Mouse (Mus musculus) heart, adult 9 months (tissue): ENCODE data around the gene Hoxb13.

Experiments used
- DNase-seq, 2 experiments: peaks; one replicate each; pipeline ENCODE4 v3.0.0; 2022; ENCODE audit warnings: low spot score in 2 of 2

Gene Hoxb13

DNA sequence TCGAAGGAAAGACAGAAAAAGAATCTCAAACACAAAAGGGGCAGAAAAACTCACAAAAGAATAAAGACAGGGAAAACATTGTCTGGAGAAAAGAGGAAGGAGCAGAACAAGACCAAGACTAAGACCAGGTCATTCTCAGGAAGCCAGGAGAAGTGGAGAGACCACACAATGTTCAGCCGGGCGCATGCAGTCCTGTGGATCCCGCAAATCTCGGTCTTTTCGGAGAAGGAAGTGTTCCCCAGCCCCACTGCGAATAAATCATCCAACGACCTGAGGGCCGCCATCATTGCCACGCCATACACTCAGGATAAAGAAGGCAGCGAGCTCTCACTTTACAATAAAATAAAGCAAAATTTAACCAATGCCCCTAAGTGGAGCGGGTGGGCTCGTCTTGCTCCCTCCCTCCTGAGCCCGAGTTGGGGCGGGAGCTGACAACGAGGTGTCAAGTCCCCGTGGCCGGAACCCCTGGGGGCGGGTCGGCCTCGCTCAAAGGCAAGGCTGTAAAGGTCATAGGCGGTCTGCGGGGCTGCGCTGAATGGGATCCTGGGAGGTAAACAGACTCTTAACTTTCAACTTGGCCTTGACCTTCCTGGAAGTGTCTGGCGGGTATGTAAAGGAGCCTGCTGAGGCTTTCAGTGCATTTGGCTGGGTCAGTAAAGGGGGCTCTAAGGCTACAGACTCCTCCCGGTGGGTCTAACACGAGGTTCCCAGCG, 4.2 kb upstream of the Hoxb13 start:
- DNase-seq = no peak

DNA sequence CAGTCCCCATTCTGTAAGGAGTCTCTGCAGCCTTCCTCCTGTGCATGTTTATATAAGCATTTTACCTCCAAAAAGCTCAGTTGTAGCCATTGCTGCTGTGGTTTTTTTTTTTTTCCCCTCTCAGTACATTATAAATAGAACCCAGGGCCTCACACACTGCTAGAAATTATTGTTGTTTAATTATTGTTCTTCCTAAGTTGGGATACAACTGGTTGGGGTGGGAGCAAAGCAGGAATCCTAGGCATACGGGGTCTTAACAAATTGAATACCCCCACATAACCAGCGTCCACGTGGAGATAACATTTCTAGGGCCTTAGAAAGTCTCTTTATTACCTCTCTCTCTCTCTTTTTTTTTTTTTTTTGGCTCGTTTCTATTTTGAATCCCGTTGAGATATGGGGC, 3.0 kb upstream of the Hoxb13 start:
- DNase-seq = no peak

DNA sequence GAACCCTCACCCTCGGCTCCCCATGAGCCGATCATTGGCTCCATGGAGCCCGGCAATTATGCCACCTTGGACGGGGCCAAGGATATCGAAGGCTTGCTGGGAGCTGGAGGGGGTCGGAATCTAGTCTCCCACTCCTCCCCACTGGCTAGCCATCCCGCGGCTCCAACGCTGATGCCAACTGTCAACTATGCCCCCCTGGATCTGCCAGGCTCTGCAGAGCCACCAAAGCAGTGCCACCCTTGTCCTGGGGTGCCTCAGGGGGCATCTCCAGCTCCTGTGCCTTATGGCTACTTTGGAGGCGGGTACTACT, 240 bp downstream of the Hoxb13 start:
- DNase-seq = no peak

DNA sequence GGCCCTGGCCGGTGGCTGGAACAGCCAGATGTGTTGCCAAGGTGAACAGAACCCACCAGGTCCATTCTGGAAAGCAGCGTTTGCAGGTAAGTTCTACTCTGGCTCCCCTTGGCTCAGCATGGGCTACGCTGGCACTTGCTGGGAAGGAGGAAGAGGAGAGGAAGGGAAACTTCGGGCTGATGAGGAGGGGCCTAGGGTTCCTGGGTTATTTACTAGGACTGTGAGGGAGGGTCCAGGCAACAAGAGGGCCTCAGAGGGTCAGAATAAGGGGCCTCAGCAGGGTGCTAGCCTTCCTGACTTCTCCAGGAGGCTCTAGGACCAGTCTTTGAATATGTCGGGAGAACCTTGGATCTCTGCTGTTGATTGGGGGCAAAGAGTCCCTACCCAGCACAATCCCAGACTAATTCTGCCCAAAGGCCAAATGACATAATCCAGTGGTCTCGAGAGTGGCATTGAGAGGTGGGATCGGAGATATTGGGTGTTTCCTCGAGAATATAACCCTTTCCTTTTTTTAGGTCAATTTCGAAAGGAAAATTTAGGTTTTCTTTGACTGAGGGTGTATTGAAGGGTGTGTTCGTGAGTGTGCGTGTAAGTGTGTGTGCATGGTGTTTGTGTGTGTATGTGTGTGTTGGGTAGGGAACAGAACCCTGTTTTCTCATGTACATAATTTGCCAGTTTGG, 985 bp downstream of the Hoxb13 start:
- no peak for DNase-seq

DNA sequence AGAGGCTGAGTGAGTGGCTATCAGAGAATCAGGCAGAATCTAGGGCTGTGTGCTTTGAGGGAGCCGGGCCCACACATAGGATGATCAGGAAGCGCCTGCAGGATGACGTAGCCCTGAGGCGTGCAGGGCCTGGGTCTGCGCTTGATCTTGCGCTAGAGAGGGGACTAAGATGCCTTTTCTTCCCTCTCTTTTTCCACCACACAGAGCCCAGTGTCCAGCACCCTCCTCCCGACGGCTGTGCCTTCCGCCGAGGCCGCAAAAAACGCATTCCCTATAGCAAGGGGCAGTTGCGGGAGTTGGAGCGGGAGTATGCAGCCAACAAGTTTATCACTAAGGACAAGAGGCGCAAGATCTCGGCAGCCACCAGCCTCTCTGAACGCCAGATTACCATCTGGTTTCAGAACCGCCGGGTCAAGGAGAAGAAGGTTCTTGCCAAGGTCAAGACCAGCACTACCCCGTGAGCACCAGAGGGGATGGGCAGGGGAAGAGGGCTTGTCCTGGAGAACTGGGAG, 1.7 kb downstream of the Hoxb13 start:
- no peak for DNase-seq

DNA sequence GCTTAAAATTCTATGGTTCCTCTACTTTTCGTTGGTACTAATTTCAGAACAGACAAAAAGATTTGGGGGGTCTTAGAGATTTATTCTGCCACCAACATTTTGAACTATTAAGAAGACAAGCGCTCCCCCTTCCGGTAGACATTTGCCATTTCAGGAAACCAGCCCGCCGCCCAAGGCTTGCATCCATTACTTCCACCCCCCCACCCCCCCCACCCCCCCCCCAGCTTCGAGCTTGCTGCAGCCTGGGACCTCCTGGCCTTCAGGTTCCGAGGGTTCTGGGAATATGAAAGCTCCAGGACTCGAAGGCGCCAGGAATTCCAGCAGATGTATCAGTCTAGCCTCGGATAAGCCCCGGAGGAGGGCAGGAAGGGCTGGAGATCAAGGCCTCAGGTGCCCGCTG, 4.5 kb downstream of the Hoxb13 start:
- no peak for DNase-seq

DNA sequence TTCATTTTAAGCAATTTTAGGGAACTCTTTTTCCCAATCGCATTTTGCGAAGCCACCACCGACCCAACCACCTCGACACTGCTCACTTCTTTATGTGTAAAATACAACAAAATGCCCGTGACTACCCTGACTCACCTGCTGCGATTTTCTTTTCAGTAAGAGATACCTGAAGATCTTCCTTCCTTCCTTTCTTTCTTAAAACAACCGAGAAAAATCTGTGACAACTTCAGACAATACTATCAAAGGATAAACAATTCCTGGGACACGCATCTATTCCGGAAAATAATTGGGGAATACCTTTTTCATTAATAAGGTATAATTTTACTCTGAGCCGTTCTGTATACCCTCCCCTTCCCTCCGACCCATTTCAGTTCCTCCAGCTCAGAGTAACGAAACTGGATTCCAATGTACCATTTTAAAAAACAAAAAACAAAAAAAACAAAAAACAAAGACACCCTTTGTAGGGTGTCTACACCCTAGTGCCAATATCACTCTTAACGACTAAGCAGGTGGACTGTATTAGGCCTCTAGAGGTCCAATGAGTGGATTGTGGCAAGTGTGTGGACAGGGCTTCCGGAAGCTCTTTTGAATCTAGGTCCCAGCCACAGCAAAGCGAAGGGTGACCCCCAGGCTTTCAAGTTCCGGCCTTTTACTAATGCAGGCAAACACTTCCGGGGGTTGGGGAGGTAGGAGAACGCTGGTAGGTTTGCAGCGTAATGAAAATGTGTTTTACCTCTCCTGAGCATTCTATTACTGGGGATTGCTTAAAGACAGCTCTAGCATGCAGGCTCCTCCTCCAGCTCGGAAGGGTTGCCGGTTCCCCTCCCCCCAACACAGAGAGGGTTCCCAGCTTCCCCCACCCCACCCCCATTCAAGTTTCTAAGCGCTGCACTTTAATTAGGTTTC, 5.3 kb downstream of the Hoxb13 start:
- DNase-seq = no peak

DNA sequence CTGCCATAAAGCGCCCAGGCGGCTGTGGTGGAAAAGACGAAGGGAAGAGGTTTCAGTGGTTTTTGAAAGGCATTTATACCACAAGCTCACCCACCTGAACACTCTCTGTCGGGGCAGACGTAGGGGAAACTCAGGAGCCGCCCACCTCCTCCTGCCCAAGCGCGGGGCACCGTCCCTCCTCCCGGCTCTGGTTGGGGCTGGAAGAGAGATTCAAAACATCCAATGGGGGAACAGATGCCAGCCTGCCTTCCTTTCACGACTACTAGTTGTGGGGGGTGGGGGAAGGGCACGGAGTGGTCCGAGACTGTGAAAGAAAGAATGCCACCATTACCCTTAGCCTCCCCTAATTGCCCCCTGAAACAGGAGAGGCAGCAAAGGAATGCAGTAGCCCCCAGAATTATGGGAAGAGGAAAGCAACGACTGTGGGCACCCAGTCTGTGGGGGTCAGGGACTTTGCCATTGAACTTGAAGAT, 6.1 kb downstream of the Hoxb13 start:
- no peak for DNase-seq

DNA sequence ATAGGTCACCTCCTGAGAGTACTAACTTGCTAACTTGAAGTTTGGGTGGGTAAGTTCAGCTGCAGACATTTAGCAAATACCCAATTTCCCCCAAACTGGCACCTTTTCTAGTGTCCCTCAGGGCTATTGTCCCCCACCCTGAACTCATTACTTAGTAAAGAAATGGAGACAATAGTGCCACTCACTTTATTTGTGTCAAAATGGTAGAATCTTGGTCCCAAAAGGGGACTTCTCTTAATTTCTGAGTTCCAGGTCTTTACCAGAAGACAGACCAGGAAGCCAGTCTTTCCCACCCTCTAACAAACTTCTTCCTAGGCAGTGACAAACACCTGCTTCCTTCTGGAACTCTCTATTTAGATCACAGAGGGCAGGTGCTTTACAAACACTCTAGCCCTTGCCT, 7.6 kb downstream of the Hoxb13 start:
- DNase-seq = no peak

DNA sequence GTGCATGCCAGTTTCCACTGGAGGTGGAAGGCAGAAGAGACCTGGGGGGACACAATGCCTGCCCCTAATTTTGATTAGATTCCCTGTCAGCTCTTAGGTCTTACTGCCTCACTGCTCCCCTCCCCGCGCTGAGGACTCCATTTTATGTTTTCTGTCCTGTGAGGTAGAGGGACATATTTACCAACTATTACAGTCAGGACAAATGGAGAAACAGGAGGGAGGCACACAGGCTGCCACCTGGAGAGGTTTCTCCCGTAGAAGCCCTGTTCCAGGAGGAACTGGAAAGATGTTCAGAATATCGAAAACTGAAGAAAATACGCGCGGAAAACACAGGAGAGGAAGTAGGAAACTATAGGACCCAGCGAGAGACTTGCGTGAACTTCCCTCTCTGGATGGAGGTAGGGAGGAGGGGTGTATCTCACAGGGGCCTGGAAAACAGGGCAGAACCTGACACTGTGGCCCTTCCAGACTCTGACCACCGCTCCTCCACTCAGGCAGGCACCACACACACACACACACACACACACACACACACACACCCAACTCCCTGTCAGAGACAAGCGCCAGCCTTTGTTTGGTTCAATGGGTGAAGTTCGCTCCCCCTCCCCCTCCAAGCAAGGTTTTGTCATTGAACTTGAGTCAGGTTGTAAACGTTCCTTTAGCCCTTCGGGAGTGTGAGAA, 8.4 kb downstream of the Hoxb13 start:
- no peak for DNase-seq

DNA sequence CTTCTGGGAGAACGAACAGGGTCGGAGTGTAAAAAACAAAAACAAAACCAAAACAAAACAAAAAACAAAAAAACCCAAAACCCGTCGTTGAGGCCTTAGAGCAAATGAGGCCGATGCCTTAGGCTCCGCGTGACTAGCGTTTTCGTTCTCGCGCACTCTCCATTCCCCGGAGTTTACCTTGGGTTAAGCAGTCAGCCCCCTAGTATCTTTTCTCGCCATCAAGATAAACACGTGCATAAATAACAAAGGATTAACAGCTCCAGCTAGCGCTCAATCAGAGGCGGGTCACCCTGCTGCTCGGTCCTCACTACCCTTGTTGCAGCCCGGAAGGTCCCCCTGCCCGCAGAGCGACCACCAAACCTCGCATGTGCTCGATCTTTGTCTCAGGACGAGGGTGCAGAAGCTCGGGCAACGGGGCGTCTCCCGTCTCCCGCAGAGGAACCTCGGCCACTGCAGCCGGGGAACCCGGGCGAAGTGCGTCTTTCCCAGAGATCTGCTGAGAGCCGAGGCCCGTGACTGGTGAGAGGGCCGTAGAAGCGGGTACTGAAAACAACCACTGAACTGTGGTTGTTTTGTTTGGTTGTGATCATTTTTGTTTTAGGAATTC, 9.2 kb downstream of the Hoxb13 start:
- no peak for DNase-seq

DNA sequence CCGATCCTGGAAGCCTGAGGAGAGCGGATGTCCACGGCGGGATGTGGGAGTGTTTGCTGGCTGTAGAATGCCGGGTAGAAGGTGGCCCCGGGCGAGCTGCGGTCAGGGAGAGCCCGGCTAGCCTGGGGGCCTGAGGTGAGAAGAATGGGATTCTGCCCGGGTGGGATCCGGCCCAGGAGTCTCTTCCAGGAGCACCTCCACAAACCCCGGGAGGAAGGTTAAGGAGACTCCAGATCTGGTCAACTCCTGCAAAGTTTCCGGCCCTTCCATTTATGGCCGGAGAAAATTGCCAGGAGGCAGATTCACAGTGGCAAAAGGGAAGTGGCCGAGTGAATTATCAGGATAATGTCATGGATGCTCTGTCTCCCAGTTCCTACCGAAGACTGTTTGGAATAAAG, 9.7 kb downstream of the Hoxb13 start:
- no peak for DNase-seq

DNA sequence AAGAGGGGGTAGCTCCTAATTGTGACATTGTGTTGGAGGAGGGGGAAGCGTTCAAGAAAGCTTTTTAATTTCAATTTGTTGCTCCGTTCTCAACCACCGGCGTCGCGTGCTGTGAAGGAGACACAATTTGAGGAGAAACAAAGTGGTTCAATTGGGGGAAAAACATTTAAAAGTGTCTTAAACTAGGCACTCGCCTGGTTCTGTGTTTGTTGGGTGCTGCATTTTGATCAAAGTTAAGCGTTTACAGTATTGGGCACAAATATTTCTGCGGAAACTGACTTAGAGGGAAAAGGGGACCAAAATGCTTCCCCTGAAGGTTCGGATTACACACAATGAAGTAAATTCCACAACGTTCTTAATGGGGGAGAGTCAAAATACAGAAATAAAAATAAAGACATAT, 10.2 kb downstream of the Hoxb13 start:
- no peak for DNase-seq

DNA sequence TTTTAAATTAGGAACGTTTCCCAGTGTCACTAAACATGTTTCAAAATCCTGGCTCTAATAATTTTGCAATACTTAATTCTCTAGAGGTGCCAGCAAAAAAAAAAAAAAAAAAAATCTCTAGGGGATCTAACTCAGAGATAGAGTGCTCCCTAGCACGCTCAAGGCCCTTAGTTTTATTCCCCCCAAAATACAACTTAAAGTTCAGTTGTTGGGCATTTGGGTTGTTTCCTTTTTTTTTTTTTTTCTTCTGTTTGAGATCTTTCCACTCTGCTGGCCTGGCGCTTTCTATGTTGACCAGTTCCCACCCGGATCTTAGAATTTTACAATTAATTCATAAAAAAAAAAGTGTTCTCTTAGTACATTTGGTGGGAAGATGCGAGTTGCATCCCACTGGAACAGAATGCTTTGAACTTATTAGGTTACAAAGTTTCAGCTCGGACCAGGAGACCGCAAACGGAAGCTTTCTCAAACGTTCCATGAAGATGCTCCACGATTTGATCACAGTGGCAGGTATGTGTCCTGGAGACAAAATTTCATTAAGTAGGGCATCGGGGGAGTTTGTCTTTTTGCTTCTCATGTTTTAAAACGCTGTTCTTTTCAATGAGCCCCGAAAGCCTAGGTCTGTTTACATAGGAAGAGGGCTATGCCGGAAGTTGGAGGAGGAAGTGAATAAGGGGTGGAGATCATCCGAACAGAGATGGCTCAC, 11.5 kb downstream of the Hoxb13 start:
- DNase-seq = no peak

DNA sequence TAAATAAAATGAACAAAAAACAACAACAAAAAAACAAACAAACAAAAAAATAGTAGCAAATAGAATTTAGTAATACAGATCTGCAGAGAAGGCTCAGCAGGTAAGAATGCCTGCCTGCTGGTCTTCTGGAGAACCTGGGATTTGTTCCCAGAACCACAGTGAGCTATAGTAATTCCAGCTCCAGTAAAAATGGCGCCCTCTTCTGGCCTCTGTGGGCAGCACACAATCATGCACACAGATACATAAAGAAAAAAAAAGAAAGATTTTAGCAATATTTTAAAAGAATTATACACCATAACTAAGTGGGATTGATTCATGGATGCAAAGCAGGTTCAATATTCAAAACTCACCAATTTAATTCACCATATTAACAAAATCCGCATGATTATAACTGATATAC, 29.7 kb downstream of the Hoxb13 start:
- no peak for DNase-seq

DNA sequence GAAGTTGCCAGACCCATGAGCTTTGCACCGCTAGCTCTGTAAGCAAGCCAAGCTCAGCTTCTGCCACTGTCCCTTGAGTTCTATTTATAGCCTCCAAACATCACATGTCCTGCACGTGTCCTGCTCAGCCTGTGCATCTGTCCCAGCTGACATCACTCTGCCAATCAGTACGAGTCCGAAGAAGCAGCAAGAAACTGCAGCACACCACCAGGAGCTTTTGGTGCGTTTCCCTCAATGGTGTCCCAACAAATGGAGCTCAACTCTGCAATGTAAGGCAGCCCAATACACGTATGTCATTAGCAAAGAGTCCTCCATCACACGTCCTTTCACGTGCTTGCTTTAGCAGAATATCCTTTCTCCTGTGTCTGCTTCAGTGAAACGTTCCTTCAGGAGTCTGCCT, 33.6 kb downstream of the Hoxb13 start:
- no peak for DNase-seq

DNA sequence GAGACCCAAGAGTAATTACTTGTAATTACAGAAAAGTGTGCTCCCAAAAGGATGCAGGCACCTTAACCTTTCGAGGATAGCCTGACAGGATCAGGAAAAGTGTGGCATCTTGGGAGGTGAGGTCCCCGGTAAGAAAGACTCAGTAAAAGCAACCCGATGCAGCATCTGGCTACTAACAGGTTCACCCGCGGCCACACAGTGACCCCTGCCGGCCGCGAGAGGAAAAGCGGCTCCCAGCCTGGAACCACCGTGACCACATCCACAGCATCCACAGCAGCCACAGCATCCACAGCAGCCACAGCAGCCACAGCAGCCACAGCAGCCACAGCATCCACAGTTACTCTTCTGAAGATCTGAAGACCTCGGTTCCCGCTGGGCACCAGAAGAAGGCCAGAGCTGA, 40.8 kb downstream of the Hoxb13 start:
- peak in 1 of 2 experiments; percentile 14 for DNase-seq

DNA sequence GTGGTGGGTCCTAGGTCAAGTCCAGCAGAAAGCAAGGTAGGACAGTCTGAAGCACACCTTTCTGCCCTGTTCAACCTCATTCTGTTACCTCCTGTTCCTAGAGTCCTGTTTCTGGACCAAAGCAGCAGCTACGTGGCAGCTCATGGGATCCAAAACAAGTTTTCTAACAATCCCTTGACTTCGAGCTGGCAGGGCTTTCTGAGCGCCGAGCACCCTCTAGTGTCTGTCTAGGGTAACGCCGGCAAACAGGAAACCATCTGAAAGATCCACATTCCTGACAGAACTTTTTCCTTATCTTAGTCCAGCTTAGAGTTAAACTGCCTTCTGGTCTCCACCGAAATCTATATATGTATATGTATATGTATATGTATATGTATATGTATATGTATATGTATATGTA, 46.1 kb downstream of the Hoxb13 start:
- no peak for DNase-seq
